Mouse (Mus musculus): ENCODE data around the gene Gucy1b2.

Gene Gucy1b2

GRCm38 (mm10) chr14:62361263-62361980, 94.7 kb downstream of the Gucy1b2 start:
- DNase-seq: no peak

- no peak for DNase-seq
Measured at GRCm38 (mm10) chr14:62355201-62355600, 100.9 kb downstream of the Gucy1b2 start.

GRCm38 (mm10) chr14:62353793-62354192, 102.3 kb downstream of the Gucy1b2 start:
- no peak for DNase-seq

GRCm38 (mm10) chr14:62353372-62353771, 102.7 kb downstream of the Gucy1b2 start:
- DNase-seq: no peak

- DNase-seq: no peak
Measured at GRCm38 (mm10) chr14:62350890-62351289, 105.2 kb downstream of the Gucy1b2 start.

GRCm38 (mm10) chr14:62350186-62350585, 105.9 kb downstream of the Gucy1b2 start:
- no peak for DNase-seq

GRCm38 (mm10) chr14:62349786-62350185, 106.3 kb downstream of the Gucy1b2 start:
- DNase-seq: no peak

- no peak for DNase-seq
Measured at GRCm38 (mm10) chr14:62347103-62347502, 109.0 kb downstream of the Gucy1b2 start.

GRCm38 (mm10) chr14:62346570-62346969, 109.5 kb downstream of the Gucy1b2 start:
- no peak for DNase-seq

Measured in kidney, postnatal 10 days (tissue).